Mouse (Mus musculus) activated CD4-positive, CD25-positive, alpha-beta regulatory T cell, adult 4 months (primary cell): Measurements from ENCODE around the gene Nek7. TPM values are rescaled to one million over a fixed set of nuclear protein-coding genes. Genes with fewer than 3 reads are reported as not detected.
A peak's percentile ranks its signal among the peaks of the same experiment; 100 is the strongest.

Source experiments
- ATAC-seq: one replicate; pipeline ENCODE4 v1.8.0; 2017
- polyA plus RNA-seq, 2 experiments: library from polyadenylated mRNA; unstranded; fragments of 100-300 nt; shearing (Covaris generic); gene quantifications; one replicate each; pipeline ENCODE4 v1.2.1; 2017

Nek7 gene
- 10 to 100 TPM; 61.4 to 80.0 TPM for polyA plus RNA-seq

DNA sequence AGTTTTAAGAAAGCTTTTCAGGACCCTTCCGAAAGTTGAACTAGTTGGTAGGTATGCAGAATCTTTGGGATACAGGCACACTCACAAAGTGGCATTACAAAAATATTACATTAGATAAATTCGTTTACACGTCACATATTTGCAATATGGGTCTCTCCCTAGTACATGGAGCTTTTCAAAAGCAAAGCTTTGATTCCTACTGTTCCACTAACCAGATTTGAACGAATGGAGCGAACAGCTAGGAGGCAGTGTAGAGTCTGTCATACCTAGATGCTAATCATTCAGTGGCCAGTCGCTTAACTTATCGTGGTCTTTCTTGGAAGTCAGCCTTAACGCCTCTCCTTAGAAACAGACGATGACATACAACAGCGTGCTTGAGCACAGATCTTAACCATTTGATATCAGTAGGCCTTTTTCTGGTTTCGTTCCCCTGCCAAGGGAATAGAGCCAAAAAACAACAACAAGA lies at the start of gene Nek7:
Gene Nek7, minus strand, starts transcription at position 146 of the 466 bp plus-strand sequence.
- ATAC-seq = peak; percentile 17

- no peak for ATAC-seq
Measured at GRCm38 (mm10) chr1:138662342-138662741, 42.4 kb upstream of the Nek7 start.

GRCm38 (mm10) chr1:138654212-138654611 lies 34.3 kb upstream of the Nek7 start:
- no peak for ATAC-seq

DNA sequence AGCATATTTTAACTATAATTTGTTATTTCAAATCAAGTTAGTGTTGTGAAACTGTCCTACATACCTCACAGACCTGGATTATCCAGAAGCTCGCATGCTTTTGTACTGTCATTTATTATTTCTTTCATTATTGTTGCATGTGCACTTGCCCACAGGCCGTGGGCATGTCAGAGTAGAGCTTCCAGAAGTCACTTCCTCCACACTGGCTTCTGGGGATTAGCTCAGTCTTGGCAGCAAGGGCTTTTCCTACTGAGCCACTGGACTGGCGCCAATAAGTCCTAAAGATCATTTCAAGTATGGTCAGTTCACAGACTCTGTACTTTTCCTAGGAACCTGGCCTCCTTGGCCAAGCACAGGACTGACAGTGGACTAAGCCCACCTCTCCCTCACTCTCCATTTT lies 25.1 kb upstream of the Nek7 start:
- no peak for ATAC-seq

DNA sequence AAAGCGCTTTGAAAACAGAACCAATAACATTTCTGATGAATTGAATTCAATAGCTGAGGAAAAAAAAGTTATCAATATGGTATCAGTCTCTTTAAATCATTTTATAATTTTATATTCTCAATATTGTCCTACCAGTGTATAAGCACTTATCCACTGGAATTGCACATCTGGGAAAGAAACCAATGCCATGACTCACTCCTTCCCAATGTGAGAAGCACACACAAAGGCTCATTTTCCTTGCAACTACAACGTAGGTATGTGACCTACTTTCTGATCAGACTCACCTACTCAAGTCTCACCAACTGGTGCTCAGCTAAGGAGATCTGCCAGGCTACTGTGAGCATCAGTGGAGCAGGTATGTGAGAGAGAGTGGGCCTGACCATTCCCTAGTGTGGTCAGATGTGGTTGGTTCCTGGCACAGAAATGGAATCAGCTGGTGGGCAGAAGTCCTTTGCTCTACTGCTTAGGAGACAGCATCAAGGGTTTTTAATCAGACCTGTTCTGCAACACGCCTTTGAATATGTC lies 23.4 kb upstream of the Nek7 start:
- ATAC-seq = no peak

DNA sequence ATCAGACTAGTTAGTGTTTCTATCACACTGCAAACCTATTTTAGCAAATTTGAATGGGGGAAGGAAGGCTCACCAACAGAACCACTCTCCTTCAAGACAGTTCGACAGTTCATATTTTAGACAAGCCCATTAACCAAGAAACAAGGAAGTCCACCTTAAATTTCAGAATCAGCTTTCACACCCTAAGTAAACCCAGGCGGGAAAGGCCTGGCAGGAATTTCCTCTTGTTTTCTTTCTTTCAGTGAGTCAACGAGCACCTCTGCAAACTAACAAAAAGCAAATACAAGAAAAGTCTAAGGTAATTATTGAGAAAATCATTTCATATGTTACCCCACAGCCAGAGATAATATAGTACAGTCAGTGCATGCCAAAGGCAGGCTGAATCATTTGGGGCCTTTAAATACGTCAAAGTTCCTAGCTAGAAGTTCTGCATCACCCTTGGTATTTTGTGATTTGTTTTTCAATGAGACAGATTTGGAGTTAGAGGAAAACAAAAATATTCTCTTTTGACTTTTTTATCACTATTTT lies 21.1 kb upstream of the Nek7 start:
- no peak for ATAC-seq

GRCm38 (mm10) chr1:138637850-138638249 lies 17.9 kb upstream of the Nek7 start:
- ATAC-seq = no peak

DNA sequence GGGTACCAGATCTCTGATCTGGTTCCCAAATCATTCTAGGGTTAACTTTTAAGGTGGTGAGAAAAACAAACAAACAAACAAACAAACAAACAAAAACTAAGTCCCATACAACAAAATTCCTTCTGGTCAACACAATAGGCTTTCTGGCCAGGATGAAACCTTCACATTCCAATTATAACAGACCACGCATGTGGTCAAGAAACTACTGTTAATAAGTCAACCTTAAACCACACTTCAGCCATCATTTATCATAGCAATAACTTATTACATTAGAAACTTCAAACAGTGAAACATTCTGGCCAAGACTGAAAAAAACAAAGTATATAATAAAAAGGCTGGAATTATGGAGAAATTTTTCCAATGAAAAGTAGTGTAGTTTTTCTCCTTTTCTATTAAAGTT lies 14.6 kb upstream of the Nek7 start:
- ATAC-seq = no peak

- peak; percentile 52 for ATAC-seq
Measured at GRCm38 (mm10) chr1:138628919-138629318, 9.0 kb upstream of the Nek7 start.

DNA sequence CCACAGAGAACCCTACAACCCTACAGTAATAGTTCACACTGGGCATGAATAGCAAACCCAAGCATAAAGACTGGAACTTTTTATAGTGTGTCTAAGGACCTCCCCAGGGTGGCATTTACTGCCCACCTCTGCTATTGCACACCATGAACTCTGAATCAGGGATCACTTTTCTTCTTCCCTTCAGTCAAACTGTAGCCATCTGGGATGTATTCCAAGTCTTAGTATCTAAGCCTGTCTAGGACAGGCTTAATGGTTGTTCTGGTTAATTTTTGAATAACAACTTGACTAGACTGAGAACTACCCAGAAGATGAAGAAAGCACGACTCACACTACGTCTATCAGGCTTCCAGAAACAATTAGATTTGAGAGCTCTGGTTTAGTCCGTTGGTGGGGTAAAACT lies 8.5 kb upstream of the Nek7 start:
- ATAC-seq = no peak

DNA sequence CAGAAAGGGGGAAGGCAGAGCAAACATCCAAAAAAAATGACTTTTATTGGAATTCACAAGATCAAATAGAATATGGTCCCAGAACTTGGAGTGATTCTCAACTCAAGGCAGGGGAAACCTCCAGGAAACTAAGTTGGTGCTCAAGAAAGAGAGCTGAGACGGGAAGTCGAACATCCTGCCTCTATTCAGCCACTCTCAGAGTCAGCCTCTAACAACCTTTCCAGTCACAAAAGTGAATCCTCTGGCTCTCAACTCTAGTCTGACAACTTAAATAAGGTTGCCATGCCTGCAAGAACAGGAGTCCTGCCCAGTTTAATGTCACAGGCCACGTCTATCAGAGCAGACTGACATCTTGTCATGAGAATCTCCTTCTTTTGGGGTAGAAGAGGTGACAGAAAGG lies 7.9 kb upstream of the Nek7 start:
- ATAC-seq = peak; percentile 75

GRCm38 (mm10) chr1:138626288-138626687 lies 6.3 kb upstream of the Nek7 start:
- ATAC-seq = no peak

- ATAC-seq = no peak
Measured at GRCm38 (mm10) chr1:138623870-138624269, 3.9 kb upstream of the Nek7 start.

GRCm38 (mm10) chr1:138622831-138623230 lies 2.9 kb upstream of the Nek7 start:
- ATAC-seq = no peak

DNA sequence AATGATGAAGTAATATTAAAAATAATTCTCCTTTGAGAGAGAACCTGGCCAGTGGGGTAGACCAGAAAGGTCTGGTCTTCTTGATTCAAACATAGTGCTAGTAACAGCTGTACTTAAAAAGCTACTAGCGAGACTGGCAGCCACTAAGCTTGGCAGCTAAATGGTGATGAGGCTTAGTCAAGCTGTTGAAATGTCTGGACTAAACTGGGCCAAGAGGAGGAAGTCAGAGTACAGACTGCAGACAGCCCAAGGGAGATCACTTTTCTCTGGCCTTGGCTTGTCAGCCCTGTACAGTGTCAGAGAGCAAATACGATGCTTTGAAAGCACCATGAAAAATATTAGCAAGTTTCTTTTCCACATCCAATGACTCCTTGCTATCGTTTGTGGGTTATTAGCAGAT lies 2.5 kb upstream of the Nek7 start:
- ATAC-seq = no peak

GRCm38 (mm10) chr1:138619114-138619971 lies 598 bp downstream of the Nek7 start:
- ATAC-seq = peak; percentile 81

- ATAC-seq = peak; percentile 69
Measured at GRCm38 (mm10) chr1:138618012-138618354, 2.0 kb downstream of the Nek7 start.

GRCm38 (mm10) chr1:138617279-138618011 lies 2.5 kb downstream of the Nek7 start:
- no peak for ATAC-seq

GRCm38 (mm10) chr1:138615388-138615787 lies 4.6 kb downstream of the Nek7 start:
- ATAC-seq = no peak

GRCm38 (mm10) chr1:138614552-138615287 lies 5.2 kb downstream of the Nek7 start:
- no peak for ATAC-seq

DNA sequence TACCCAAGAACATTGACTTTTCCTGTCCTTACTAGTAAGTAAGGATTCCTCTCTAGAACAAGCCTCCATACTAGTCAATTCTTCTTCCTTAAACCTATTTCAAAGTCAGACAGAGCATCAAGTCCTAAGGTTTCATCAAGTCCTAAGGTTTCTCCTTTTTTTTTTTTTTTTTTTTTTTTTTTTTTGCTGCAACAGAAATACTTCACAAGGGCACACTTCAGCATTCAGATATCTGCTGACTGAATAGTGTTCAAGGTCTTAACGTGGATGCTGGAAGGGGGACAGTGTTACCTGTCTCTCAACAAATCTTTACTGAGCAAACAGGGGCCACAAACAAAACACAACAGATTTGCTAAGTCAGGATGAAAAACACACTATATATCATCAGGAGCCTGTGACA lies 7.8 kb downstream of the Nek7 start:
- ATAC-seq = no peak

DNA sequence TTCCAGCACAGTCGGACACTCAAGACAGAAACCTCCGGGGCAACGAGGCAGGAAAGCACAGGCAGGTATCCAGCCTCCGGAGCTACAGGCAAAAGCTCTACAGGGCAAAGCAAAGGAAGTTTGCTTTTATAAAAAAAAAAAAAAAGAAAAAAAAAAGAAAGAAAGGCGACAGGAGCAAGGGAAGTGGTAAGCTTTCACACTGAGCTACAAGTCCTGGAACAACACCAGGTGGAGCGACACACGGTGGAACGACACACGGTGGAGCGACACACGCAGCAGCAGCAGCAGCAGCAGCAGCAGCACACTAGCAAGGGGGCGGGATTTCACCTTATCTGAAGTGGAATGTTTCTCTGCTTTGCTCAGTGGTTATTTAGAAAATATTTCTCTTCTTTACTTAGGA lies 10.8 kb downstream of the Nek7 start:
- ATAC-seq = peak; percentile 26

DNA sequence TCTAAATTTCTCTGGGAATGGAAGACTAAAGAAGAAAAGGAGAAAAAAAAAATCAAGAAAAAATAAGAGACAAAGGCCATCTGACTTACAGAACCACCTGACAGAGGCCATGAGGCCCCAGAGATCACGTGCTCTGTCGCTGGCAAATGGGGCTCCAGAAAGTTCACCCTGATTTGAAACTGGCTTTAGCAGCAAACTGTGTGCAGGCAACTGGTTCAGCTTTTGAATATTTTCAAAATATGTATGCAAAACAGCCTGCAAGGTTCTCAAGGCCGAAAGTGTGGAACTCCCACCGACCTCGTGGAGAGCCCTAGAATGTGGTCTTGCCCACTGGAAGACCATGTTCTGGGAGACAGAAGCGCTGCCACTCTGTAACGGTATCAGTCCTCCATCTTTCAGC lies 11.6 kb downstream of the Nek7 start:
- ATAC-seq = no peak
